In the genomic region with DNA sequence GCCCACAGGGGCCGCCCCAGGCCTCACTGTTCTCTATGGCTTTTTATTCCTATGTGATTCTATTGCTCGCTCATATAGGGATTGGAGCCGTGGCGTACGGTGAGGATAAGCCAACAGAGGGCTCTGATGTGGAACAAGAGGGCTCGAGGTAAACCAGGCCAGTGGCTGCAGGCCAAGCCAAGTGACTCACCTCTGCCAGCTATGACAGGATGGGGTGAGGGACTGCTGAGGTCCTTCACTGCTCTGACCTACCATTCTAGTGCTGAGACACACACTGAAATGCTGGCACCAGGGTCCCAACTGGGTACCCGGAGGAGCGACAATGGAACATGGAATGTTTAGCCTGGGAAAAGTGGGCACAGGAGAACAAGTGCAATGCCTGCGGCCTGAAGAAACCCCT, we compare ENCODE assay signal across 10 mouse cellular contexts.
A peak's percentile ranks its signal among the peaks of the same experiment; 100 is the strongest.
DNase-seq lines count a peak whose midpoint lies in the region.
"Had no signal": no experiment of that assay in that cellular context is flagged by ENCODE, and none has a peak within 500 bp of the region (broad histone marks: within the 10 kb centered on the region; RNA-seq: fewer than 3 reads in every experiment).

No protein-coding gene starts in this region.

- peak; percentile 43 for DNase-seq in cerebellum, adult 11-12 months
- no peak for DNase-seq in cerebellum, adult 9-11 months
- peak; percentile 43 for DNase-seq in kidney, adult 11 months
- no peak for DNase-seq in kidney, adult 9 months
- peak; percentile 28 for DNase-seq in NIH3T3 (ENCODE audit: low read depth)
- peak; percentile 43 for DNase-seq in kidney, postnatal 14 days
- no peak for DNase-seq in lung, postnatal 10 days
- DNase-seq in thymus, adult 18-20 months = no peak
- DNase-seq: gastrocnemius, postnatal 36 days; lung, adult 18-20 months had no signal

Comparison
In these comparisons a context has a peak if more than half of its experiments do, and no peak if none do; other contexts are left out.
1. DNase-seq: peak in cerebellum, adult 11-12 months (single experiment), kidney, adult 11 months (single experiment), NIH3T3 (single experiment) and kidney, postnatal 14 days (single experiment); none in cerebellum, adult 9-11 months (single experiment), kidney, adult 9 months (single experiment), lung, postnatal 10 days (single experiment) and thymus, adult 18-20 months (0 of 2).